Mouse (Mus musculus): Measurements from ENCODE around the gene Aamp.

Aamp gene

DNA sequence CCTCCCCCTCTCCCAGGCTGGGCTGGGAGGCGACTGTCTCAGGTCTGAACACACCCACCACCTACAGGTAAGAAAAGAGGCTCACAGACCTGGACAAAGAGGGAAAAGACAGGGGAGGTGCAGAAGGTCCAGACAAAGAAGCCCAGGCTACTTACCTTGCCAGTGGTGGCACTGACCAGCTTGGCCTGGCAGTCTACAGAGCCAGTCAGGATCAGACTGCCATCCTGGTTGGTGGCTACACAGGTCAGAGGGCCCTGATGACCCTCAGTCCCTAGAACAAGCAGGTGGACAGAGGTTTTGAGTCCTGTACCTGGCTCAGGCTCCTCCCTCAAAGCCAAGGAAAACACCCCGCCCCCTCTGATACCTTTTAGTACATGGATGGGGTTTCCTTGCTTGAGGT lies 3.2 kb downstream of the Aamp start:
- no peak for DNase-seq

DNA sequence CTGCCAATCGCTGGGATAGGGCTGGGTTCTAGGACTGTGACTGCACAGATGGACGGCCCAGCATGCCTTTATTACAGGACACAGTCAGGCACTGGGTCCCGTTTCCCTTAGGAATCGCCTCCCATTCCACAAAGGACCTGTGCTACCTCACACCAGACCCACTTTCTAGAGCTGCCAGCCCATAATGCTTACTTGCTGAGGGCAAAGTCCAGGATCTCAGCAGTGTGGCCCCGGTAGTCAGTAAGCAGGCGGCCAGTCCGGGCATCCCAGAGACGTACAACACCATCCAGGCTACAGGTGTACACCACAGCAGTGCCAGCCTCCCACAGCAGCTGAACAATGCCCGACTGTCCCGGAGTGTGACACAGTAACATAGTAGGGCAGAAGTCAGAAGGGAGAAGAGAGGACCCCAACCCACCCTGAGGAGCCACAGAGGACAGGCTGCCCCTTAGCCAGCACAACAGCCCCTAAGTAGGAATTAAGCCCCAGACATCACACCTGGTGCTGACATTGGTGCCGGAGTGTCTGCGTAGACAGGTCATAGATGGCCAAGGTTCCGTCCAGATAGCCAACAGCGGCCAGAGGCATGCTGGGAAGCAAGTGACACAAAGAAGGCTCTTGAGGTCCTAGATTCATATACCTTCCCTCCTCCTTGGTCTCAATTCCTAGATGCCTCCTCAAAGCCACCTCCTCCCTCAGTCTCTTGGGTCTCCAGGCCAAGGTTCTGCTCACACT lies 3.8 kb downstream of the Aamp start:
- peak; percentile 24 to 34 for DNase-seq

DNA sequence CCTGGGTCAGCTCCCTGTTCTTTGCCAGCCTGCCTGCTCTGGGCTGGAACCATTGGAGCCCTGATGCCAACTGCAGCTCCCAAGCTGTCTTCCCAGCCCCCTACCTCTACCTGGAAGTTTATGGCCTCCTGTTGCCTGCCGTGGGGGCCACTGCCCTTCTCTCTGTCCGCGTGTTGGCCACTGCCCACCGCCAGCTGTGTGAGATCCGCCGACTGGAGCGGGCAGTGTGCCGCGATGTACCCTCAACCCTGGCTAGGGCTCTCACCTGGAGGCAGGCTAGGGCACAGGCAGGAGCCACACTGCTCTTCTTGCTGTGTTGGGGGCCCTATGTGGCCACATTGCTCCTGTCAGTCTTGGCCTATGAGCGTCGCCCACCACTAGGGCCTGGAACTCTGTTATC lies 5.5 kb downstream of the Aamp start:
- peak in 1 of 2 experiments; percentile 33 for DNase-seq

DNA sequence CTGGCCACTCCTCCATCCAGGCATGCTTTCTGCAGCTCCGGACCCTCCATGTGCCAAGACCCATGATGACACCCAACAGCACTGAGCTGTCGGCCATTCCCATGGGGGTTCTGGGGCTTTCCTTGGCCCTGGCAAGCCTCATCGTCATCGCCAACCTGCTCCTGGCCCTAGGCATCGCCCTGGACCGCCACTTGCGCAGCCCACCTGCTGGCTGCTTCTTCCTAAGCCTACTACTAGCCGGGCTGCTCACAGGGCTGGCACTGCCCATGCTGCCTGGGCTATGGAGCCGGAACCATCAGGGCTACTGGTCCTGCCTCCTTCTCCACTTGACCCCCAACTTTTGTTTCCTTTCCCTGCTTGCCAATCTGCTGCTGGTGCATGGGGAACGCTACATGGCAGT lies 6.0 kb downstream of the Aamp start, which contains the start of gene Gpbar1:
Gene Gpbar1 (plus strand): TSS at position 13 of the 400 bp plus-strand sequence.
- DNase-seq = no peak

DNA sequence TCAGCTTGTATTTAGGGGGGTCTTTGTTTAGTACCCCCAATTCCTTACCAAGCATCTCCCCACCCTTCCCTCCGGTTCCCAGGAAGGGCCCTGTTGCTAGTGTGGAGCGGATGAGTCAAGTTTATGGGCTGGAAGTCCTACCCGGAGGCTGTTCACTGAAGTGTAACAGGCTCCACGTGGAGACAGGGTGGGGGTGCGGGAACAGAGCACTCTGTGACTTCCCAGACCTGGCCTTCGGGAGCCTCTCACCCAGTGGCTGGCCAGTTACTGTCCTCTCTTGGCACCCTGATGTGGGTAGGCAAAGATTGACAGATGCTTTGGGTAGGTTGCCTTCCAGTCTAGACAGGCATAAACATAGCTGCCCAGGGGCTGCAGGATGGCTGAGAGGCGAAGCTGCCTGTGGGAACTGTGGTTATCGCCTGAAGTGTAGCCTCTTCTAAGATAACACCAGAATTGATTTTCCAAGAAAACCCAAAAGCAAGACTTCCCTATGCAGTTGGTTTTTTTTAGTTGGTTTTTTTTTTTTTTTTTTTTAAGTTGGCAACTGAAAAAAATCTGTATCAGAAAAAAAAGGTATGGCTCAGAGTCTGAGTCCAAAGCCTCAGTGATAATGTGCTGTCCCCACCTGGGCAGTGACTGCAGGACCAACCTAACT lies 6.5 kb downstream of the Aamp start:
- DNase-seq = peak; percentile 82 to 85

DNA sequence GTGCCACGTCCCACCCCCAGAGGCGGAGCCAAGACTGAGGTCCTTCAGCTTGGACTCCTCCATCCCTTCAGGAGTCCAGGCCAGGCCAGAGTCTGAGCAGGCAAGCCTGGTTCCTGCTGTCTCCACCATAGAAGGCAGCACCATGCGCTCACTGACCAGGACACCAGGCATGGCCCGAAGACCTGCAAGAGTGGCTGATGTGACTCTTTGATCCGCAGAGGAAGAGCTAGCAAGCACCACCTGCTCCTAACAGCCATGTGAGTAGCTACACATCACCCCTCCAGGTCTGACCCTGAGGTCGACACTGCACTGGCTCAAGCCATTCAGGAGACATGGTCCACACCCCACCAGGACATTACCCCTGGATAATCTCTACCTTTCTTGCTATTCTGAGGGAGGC lies 7.5 kb downstream of the Aamp start:
- DNase-seq = no peak

DNA sequence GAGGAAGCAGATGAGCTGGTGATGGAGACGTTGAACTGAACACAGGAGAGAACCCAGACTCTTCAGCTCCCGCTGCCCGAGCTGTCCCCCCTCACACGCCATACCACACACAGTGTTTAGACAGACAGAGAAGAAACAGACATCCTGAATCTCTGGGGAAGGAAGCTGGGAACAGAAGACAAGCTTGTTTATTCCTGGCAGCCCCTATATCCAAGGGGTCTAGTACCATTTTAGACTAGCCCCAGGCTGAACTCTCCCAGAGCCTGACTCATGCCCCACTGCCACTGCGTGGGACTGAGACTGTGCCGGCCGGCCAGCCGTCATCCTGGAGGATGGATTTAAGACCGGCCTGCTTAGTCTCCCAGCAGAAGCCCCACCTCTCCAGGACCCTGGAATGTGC lies 9.5 kb downstream of the Aamp start:
- DNase-seq = no peak

DNA sequence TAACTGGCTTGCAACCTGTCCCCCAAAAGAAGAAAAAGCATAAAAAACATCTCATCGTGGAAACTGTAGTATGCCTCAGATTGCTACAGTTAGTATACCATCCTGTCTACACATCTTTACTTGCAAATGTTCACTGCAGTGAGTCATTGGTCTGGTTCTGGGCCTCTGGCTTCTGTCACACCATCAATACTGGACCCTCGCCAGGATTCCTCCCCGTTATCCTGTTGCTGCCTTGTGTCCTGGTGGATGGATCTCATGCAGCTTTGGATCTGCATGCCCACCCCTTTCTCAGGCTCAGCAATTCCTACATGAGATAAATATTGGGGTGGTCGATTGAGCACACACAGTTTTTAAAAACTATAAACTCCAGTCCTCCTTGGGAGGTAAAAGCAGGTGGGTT lies 12.9 kb downstream of the Aamp start:
- DNase-seq = no peak

DNA sequence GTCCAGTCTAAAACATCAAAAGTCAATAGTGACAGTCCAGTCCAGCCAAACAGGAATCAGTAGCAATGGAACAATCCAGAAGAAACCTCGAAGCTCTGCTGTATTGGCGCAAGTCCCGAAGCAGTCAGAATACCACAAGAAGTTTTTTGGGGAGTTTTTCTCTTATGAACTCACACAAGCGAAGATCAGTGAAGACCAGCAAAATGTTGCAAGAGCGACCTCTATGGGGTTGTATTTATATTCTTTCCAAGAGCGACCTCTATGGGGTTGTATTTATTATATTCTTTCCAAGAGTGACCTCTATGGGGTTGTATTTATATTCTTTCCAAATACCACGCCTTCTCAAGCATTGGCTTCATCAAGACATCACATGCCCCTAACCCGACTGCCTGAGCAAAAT lies 15.8 kb downstream of the Aamp start:
- DNase-seq = no peak

DNA sequence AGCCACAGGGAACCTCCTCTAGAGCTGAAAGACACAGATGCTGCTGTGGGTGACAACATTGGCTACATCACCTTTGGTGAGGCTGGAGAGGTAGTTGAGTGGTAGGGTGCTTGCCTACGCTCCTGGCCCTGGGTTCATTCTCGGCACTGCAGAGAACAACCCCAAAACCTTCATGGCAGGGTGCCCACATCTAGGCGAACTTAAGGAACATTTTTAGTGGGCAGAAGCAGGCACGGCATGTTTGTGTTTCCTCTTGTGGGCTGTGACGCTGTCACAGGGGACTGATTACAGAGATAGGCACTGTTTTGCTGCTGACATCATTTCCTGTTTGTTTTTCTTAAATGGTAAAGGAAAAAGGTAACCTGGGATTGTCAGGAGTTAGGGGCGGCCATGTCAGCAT lies 22.0 kb downstream of the Aamp start:
- DNase-seq = no peak

DNA sequence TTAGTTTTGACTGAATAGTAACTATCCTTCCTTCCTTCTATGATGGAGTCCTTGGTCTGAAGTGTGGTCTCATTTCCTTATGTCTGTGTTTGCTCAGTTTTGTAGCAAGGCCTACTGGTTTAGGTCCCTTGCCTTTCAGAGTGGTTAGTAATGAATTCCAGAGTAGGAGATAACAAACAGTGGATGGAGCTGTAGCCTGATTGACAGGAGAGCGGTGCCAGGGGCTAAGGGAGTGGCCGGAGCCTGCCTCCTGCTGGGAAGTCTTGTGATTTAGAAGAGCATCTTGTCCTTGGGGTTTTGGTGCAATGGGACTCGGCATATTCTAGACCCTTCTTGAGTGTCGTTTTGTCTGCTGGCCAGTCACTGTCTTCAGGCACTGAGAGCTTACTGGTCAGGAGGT lies 27.8 kb downstream of the Aamp start:
- no peak for DNase-seq

DNA sequence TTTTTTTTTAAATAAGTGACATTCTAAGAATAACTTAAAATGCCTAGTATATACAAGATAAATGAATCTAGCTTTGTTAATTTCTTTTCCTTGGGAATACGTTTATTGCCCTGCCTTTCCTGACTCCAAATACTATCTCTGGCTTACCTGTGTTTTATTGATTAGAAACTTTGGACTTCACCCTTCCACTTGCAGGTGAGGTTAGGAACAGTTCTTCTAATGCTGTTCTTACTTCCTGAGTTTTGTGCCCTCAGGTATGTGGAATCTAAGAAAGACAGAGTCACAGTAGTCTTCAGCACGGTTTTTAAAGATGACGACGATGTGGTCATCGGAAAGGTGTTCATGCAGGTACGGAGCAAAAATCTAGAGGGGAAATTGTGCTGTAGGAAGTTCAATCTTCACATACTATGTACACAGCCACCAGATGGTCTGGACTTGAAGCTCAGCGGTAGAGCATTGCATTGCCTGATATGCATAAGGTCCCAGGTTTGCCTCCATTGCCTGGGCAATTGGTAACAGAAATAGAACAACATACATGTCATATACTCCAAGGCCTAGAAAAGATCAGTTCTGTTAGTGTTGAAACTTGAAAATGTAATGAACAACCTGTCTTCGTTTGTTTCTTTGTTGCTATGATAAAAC lies 28.7 kb downstream of the Aamp start:
- DNase-seq = no peak

DNA sequence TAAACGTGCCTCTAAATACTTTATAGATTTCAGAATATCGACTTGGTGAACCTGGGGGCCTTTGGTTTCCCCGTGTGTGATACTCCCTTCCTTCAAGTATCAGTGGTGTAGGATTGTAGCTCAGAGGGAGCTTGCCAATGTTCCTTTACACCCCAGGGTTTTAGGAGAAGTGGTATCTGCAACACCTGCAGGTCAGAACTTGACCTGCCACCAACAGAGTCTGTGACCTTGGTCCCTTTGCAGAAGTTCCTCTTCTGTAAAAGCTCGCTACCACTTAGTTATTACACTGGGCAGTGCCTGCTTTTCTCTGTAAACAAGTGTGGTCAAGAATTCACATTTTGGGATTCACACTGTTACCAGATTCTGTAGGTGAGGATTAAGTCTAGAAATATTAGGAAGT lies 34.4 kb downstream of the Aamp start:
- DNase-seq = no peak

DNA sequence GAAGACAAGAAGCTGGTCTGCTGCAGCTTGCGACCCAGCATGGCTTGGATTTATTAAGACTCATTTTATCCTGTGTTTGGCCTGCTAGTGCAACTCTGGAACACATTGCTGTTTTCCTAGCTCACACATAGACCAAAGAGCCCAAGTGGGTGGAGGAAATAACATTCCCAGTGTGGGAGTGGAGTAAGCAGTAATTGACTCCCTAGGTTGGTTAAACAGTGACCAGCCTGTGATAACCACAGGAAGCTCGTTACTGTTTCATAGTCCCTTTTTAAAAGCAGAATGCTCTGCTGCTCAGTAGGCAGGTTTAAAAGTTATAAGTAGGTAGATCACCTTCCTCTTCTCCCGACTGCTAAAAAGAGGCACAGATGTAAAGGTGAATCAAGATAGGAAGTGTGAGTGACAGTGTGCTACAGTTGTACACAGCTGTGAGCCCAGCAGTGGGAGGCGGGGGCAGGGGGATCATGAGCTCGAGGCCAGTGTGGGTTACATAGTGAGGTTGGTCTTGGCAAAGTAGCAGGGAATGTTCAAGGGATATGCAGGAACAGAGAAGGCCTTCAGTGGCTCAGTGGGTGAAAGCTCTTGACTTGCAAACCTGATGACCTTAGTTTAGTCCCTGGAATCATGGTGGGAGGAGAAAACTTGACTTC lies 35.1 kb downstream of the Aamp start:
- peak; percentile 54 to 88 for DNase-seq

DNA sequence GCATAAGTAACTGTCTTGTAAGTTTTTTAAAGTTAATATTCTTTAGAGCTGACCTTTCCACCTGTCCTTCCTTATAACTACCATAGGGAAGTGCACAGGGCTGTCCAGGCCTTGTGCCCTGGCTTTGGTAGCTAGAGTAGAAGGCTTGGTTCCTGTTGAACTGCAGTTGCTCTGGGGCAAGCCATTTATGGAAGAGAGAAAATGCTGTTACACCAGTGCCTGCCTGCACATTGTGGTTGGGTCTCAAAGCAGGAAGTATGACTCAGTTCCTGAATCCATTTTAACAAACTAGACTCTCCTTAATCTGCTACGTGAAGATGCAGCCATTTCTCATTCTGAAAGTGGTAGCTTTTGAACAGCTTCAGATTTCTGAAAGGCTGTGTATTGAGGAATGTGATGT lies 35.7 kb downstream of the Aamp start:
- DNase-seq = peak; percentile 49 to 71

DNA sequence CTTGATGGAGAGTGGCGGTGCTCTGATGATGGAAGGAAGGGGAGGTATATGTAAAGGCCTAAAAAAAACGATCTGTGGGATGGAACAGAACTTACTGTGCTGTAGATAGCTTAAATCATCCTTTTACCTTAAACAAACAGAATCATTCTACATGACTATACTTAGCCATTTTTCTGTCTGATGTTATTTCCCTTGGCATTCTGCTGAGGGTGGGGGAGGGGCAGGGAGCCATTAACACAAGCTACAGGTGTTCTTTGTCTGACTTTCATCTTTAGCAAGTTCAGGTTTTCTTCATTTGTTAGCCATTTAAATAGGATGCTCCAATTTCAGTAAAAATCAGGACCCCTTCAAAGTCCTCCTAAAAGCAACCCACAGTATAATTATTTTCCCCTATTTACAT lies 39.0 kb downstream of the Aamp start:
- no peak for DNase-seq

DNA sequence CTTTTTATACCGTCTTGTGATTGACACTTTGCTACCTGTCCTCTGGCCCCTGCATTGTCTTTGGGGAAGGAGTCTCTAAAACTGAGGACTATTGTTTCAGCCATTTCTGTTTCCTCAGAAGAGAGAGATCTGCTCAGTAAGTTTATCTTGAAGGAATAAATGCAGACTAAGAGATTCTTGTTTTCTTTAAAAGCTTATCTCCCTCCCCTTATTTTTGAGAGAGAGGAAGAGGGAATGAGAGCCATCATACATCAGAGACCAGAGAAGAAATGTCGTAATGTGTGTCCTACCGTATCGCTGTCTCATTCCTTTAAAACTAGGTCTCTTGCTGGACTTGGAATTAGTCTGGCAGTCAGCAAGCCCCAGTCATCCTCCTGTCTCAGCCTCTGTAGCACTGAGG lies 43.7 kb downstream of the Aamp start:
- DNase-seq = no peak

DNA sequence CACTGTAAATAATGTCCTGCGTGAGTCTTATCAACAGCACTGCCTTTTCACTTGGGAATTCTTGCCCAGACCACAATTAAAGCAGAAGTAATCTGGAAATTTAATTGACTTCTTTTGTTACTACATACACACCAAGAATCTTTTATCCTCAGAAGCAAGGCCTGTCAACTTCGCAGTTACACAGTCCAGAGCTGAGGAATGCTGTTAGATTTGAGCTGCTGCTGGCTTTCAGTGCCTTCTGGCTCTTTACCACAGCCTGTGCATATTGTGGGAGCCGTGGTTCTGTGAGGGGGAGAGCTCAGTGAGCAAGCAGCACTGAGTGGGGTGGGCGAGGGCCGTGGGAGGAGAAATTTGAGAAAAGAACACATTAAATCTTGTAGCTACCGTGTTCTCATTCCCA lies 44.2 kb downstream of the Aamp start:
- no peak for DNase-seq

DNA sequence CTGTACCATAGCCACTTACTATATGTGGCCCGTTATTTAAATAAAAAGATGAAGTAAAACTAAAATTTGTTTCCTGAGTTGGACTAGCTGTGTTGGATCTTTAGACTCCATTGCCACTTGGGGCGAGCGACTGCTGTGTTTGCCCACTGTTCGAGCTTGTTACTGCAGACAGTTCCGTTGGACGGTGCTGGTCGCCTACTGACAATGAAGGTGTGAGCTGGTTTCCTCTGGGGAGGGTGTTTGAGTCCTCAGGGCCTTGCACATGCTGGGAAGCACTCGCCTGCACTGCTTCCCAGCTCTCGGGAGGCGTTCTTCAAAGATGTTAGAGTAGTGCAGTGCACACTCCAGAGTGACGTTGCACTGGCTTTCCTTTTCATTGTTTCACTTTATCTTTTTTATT lies 44.9 kb downstream of the Aamp start:
- peak in 1 of 2 experiments; percentile 42 for DNase-seq

DNA sequence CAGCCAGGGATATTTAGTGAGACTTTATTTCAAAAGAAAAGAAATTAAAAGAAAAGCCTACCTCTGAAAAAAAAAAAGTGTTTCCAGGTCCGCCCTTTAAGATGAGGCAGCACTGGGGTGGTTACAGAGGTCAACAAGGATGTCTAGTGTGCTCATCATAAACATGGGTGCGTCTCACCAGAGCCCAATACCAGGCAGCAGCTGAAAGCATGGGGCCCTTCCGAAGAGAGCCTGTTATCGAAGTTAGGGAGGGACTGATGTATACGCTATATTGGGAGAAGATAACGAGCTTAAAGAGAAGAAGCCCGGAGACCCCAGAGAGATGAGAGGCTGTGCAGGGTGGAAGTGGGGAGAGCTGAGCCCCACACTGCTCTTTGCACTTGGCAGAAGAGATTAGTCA lies 45.4 kb downstream of the Aamp start:
- DNase-seq = no peak

DNA sequence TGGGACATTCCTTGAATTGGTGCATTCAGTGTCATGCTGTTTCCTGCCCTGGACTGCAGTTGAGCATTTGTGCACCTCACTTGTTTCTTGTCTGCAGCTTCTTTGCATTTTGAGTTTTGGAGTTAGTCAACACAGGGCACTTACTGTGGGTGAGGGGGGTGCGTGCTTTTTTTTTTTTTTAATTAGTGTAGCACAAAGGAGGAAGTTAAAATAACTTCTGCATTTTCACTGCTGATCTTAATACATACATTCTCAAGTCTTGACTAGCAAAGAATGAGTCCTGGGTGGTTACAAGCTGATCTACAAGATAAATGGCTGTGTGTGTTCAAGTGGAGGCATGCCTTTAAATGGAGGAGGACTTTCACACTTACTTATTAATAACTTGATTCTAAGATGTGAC lies 46.4 kb downstream of the Aamp start:
- DNase-seq = no peak

DNA sequence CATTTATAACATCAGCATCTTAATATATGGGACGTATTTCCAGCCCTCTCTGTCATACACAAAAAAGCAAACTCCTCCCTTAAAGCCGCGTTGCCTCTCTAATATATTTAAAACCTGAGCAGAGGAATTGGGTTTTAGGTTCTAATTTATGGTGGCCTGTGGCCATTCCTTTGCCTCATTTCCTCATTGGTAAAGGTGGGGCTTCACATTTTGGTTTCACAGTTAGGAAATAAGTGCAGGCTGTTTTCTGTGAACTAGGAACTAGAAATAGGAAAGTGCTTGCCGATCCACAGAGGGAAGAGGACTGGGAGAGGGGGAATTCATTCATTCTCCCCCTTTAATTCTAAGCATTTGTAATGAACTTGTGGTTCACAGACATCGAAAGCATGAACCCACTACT lies 46.9 kb downstream of the Aamp start:
- DNase-seq = no peak

DNA sequence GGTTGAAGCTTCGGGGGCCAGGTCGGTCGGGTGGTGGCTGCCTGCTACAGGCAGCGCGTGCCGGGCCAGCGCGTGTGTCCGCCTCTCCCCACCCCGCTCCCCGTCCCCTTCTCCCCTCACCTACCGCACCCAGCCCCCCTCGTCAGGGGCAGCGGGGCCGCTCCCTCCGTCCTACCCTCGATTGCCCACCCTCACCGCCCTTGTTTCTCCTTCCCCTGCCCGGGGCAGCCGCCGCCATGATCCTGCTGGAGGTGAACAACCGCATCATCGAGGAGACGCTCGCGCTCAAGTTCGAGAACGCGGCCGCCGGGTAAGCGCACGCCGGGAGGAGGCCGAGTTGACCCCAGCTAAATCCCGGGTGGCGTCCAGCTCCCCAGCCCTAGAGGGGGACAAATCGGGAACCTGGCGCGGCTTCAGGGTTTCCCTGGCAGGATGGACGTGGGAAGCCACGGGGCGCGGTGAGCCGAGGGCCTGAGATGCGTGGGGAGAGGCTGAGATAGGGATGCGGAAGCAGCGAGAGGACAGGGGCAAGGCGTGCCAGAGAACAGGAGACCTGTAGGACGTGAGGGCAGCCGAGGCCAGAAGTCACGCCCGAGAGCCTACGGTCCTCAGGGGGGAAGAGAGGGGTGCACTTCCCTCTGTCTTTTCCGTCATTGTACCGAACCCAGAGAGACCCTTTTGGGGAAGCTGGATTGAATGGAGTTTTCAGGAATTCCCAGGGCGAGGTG lies 47.8 kb downstream of the Aamp start:
- peak; percentile 56 to 65 for DNase-seq

All from kidney, postnatal 36 days (tissue).